Mouse (Mus musculus): ENCODE results near the gene Prkag1. TPM values are rescaled to one million over a fixed set of nuclear protein-coding genes. Genes with fewer than 3 reads are reported as not detected.

The Prkag1 gene
- polyA plus RNA-seq, 1 experiment from 2014 or later = 65.9 TPM

- peak; percentile 71 for DNase-seq (ENCODE audit: low spot score)
- Histone ChIP-seq H3K9me3 (ENCODE audit: control insufficient read depth, low read length) (no peaks in the 10 kb centered on the region), H3K27ac (ENCODE audit: low read depth, low read length) (no peak overlapping the region), H3K4me2 (replicated peaks; ENCODE audit: low read depth, low read length) (no peak overlapping the region), H3K4me3 (ENCODE audit: low read depth, low read length) (no peak overlapping the region), H3K9ac (ENCODE audit: low read depth, low read length) (no peak overlapping the region), H3K4me1 (replicated peaks; ENCODE audit: control insufficient read depth, insufficient read depth, low read length) (peaks cover 5% of the 10 kb centered on the region; the same call in 1 of the 2 replicates), H3K36me3 (ENCODE audit: control insufficient read depth, insufficient read depth, low read length) (no peaks in the 10 kb centered on the region), H3K27me3 (ENCODE audit: control insufficient read depth, insufficient read depth, low read length) (peaks cover 68% of the 10 kb centered on the region)
- 44% methylated on average over 7 of the region's 7 CpGs for WGBS
- ATAC-seq (ENCODE audit: low FRiP score) = no peak
Observed at GRCm38 (mm10) chr15:98785744-98786143, 45.6 kb downstream of the Prkag1 start.

GRCm38 (mm10) chr15:98781166-98781565, 50.2 kb downstream of the Prkag1 start:
- Histone ChIP-seq H3K9ac (ENCODE audit: low read depth, low read length) (no peak overlapping the region), H3K27ac (ENCODE audit: low read depth, low read length) (no peak overlapping the region), H3K4me3 (ENCODE audit: low read depth, low read length) (no peak overlapping the region), H3K9me3 (ENCODE audit: control insufficient read depth, low read length) (no peaks in the 10 kb centered on the region), H3K4me2 (replicated peaks; ENCODE audit: low read depth, low read length) (no peak overlapping the region), H3K36me3 (ENCODE audit: control insufficient read depth, insufficient read depth, low read length) (no peaks in the 10 kb centered on the region), H3K27me3 (ENCODE audit: control insufficient read depth, insufficient read depth, low read length) (peaks cover 74% of the 10 kb centered on the region), H3K4me1 (replicated peaks; ENCODE audit: control insufficient read depth, insufficient read depth, low read length) (peaks cover 9% of the 10 kb centered on the region)
- ATAC-seq (ENCODE audit: low FRiP score) (no peak), DNase-seq (ENCODE audit: low spot score) (no peak)
- WGBS = 27% methylated on average over 6 of the region's 6 CpGs

GRCm38 (mm10) chr15:98780573-98780972, 50.7 kb downstream of the Prkag1 start:
- DNase-seq (ENCODE audit: low spot score) (peak; percentile 55), ATAC-seq (ENCODE audit: low FRiP score) (no peak)
- peaks cover 78% of the 10 kb centered on the region for H3K27me3 ChIP-seq (ENCODE audit: control insufficient read depth, insufficient read depth, low read length)
- H3K4me2 ChIP-seq (replicated peaks; ENCODE audit: low read depth, low read length) = no peak overlapping the region
- H3K9ac ChIP-seq (ENCODE audit: low read depth, low read length) = no peak overlapping the region
- WGBS = 2% methylated on average over 13 of the region's 13 CpGs
- peaks cover 14% of the 10 kb centered on the region for H3K4me1 ChIP-seq (replicated peaks; ENCODE audit: control insufficient read depth, insufficient read depth, low read length)
- H3K9me3 ChIP-seq (ENCODE audit: control insufficient read depth, low read length) = no peaks in the 10 kb centered on the region
- no peaks in the 10 kb centered on the region for H3K36me3 ChIP-seq (ENCODE audit: control insufficient read depth, insufficient read depth, low read length)
- no peak overlapping the region for H3K27ac ChIP-seq (ENCODE audit: low read depth, low read length)
- H3K4me3 ChIP-seq (ENCODE audit: low read depth, low read length) = no peak overlapping the region

- H3K4me1 ChIP-seq (replicated peaks; ENCODE audit: control insufficient read depth, insufficient read depth, low read length) = peaks cover 14% of the 10 kb centered on the region
- no peak overlapping the region for H3K9ac ChIP-seq (ENCODE audit: low read depth, low read length)
- peaks cover 81% of the 10 kb centered on the region for H3K27me3 ChIP-seq (ENCODE audit: control insufficient read depth, insufficient read depth, low read length)
- no peak overlapping the region for H3K27ac ChIP-seq (ENCODE audit: low read depth, low read length)
- ATAC-seq (ENCODE audit: low FRiP score) (no peak), DNase-seq (ENCODE audit: low spot score) (no peak)
- H3K4me3 ChIP-seq (ENCODE audit: low read depth, low read length) = 0 out of 2 replicates have a peak overlapping the region, but pooled peaks have one; percentile 8
- no peak overlapping the region for H3K4me2 ChIP-seq (replicated peaks; ENCODE audit: low read depth, low read length)
- no peaks in the 10 kb centered on the region for H3K36me3 ChIP-seq (ENCODE audit: control insufficient read depth, insufficient read depth, low read length)
- H3K9me3 ChIP-seq (ENCODE audit: control insufficient read depth, low read length) = no peaks in the 10 kb centered on the region
- 5% methylated on average over 8 of the region's 8 CpGs for WGBS
Observed at GRCm38 (mm10) chr15:98780075-98780474, 51.2 kb downstream of the Prkag1 start.

- Histone ChIP-seq H3K27me3 (ENCODE audit: control insufficient read depth, insufficient read depth, low read length) (peaks cover 89% of the 10 kb centered on the region), H3K4me3 (ENCODE audit: low read depth, low read length) (no peak overlapping the region), H3K4me1 (replicated peaks; ENCODE audit: control insufficient read depth, insufficient read depth, low read length) (peaks cover 14% of the 10 kb centered on the region), H3K4me2 (replicated peaks; ENCODE audit: low read depth, low read length) (no peak overlapping the region), H3K9ac (ENCODE audit: low read depth, low read length) (no peak overlapping the region), H3K36me3 (ENCODE audit: control insufficient read depth, insufficient read depth, low read length) (no peaks in the 10 kb centered on the region), H3K27ac (ENCODE audit: low read depth, low read length) (no peak overlapping the region), H3K9me3 (ENCODE audit: control insufficient read depth, low read length) (no peaks in the 10 kb centered on the region)
- no peak for ATAC-seq (ENCODE audit: low FRiP score)
- 0% methylated on average over 10 of the region's 11 CpGs for WGBS
- no peak for DNase-seq (ENCODE audit: low spot score)
Observed at GRCm38 (mm10) chr15:98778806-98779205, 52.5 kb downstream of the Prkag1 start.

GRCm38 (mm10) chr15:98778191-98778770, 53.0 kb downstream of the Prkag1 start:
- H3K9ac ChIP-seq (ENCODE audit: low read depth, low read length) = no peak overlapping the region

GRCm38 (mm10) chr15:98777762-98778161, 53.6 kb downstream of the Prkag1 start, which contains the start of gene Wnt10b:
Gene Wnt10b, minus strand, starts transcription at chr15:98778150.
- H3K36me3 ChIP-seq (ENCODE audit: control insufficient read depth, insufficient read depth, low read length) = no peaks in the 10 kb centered on the region
- peak within 1 kb of the TSS; percentile 23; the same call in 1 of the 2 replicates for H3K4me2 ChIP-seq (replicated peaks; ENCODE audit: low read depth, low read length)
- peaks cover 15% of the 10 kb centered on the region for H3K4me1 ChIP-seq (replicated peaks; ENCODE audit: control insufficient read depth, insufficient read depth, low read length)
- no peak within 1 kb of the TSS for H3K9ac ChIP-seq (ENCODE audit: low read depth, low read length)
- H3K4me3 ChIP-seq (ENCODE audit: low read depth, low read length) = peak within 1 kb of the TSS; percentile 1; the same call in 1 of the 2 replicates
- ATAC-seq (ENCODE audit: low FRiP score) = no peak
- WGBS = under 1% methylated on average over 21 of the region's 33 CpGs
- H3K27ac ChIP-seq (ENCODE audit: low read depth, low read length) = no peak within 1 kb of the TSS
- H3K27me3 ChIP-seq (ENCODE audit: control insufficient read depth, insufficient read depth, low read length) = peaks cover 97% of the 10 kb centered on the region
- peak; percentile 53 for DNase-seq (ENCODE audit: low spot score)
- no peaks in the 10 kb centered on the region for H3K9me3 ChIP-seq (ENCODE audit: control insufficient read depth, low read length)

More at GRCm38 (mm10) chr15:98778191-98778770, 53.0 kb downstream of the Prkag1 start:
- Histone ChIP-seq H3K4me3 (ENCODE audit: low read depth, low read length) (peak overlapping the region; percentile 1; the same call in 1 of the 2 replicates), H3K36me3 (ENCODE audit: control insufficient read depth, insufficient read depth, low read length) (no peaks in the 10 kb centered on the region), H3K4me1 (replicated peaks; ENCODE audit: control insufficient read depth, insufficient read depth, low read length) (peaks cover 14% of the 10 kb centered on the region), H3K9me3 (ENCODE audit: control insufficient read depth, low read length) (no peaks in the 10 kb centered on the region), H3K27me3 (ENCODE audit: control insufficient read depth, insufficient read depth, low read length) (peaks cover 93% of the 10 kb centered on the region), H3K4me2 (replicated peaks; ENCODE audit: low read depth, low read length) (no peak overlapping the region), H3K27ac (ENCODE audit: low read depth, low read length) (no peak overlapping the region)
- 1% methylated on average over 22 of the region's 25 CpGs for WGBS
- ATAC-seq (ENCODE audit: low FRiP score) (no peak), DNase-seq (ENCODE audit: low spot score) (peak; percentile 50)

GRCm38 (mm10) chr15:98777005-98777616, 54.2 kb downstream of the Prkag1 start:
- Histone ChIP-seq H3K4me1 (replicated peaks; ENCODE audit: control insufficient read depth, insufficient read depth, low read length) (peaks cover 20% of the 10 kb centered on the region), H3K27me3 (ENCODE audit: control insufficient read depth, insufficient read depth, low read length) (peaks cover 99% of the 10 kb centered on the region), H3K4me2 (replicated peaks; ENCODE audit: low read depth, low read length) (no peak overlapping the region), H3K36me3 (ENCODE audit: control insufficient read depth, insufficient read depth, low read length) (no peaks in the 10 kb centered on the region), H3K4me3 (ENCODE audit: low read depth, low read length) (no peak overlapping the region; the same call in 1 of the 2 replicates), H3K27ac (ENCODE audit: low read depth, low read length) (no peak overlapping the region), H3K9ac (ENCODE audit: low read depth, low read length) (no peak overlapping the region), H3K9me3 (ENCODE audit: control insufficient read depth, low read length) (no peaks in the 10 kb centered on the region)
- WGBS = under 1% methylated on average over 19 of the region's 19 CpGs
- ATAC-seq (ENCODE audit: low FRiP score) = no peak
- DNase-seq (ENCODE audit: low spot score) = peak; percentile 48
